Mouse (Mus musculus): Measurements from ENCODE around the gene Prb1.
"Not testable (repeated sequence)": the region's sequence is repeated elsewhere in the genome, so short reads cannot be mapped to it uniquely, and the experiment has no call there.

The Prb1 gene

DNA sequence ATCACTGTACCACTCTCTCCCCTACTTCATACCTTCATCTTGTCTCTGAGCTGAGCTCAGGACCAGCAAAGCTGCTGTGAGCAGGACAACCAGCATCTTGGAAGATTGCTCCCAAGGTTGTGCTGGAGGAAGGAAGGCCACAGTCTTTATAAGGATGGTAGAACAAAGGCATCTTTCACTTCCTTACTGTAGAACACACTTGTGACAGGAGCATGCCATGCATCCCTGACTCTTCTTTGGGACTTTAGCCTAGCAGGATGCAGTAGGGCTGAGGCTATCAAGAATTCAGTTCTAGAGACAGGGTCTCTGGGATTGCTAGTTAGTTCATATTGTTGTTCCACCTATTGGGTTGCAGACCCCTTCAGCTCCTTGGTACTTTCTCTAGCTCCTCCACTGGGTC lies at the start of gene Prb1:
Gene Prb1, minus strand, starts transcription at position 101 of the 400 bp plus-strand sequence.
- DNase-seq: not testable (repeated sequence)

All from cerebellum, adult 11-12 months (tissue).